Mouse (Mus musculus): ENCODE measurements around the gene Vps45. TPM values are rescaled to one million over a fixed set of nuclear protein-coding genes. Genes with fewer than 3 reads are reported as not detected.
A peak's percentile ranks its signal among the peaks of the same experiment; 100 is the strongest.

Gene Vps45
- polyA plus RNA-seq, 1 experiment from 2014 or later, result 32.4 TPM

GRCm38 (mm10) chr3:96089882-96090489 lies 31.7 kb upstream of the Vps45 start:
- no peak overlapping the region for H3K27ac ChIP-seq
- no peak for DNase-seq (ENCODE audit: low spot score)
- H3K4me1 ChIP-seq (replicated peaks), result no peaks in the 10 kb centered on the region
- H3K4me3 ChIP-seq, result no peak overlapping the region
- H3K9me3 ChIP-seq, result no peaks in the 10 kb centered on the region
- no peaks in the 10 kb centered on the region for H3K27me3 ChIP-seq (ENCODE audit: insufficient read depth, poor library complexity, severe bottlenecking)
- 76% methylated on average over 2 of the region's 2 CpGs for WGBS
- H3K36me3 ChIP-seq, result no peaks in the 10 kb centered on the region

GRCm38 (mm10) chr3:96087801-96088200 lies 29.5 kb upstream of the Vps45 start:
- H3K9me3 ChIP-seq, result no peaks in the 10 kb centered on the region
- WGBS, result 84% methylated on average over 4 of the region's 4 CpGs

GRCm38 (mm10) chr3:96087219-96087618 lies 29.0 kb upstream of the Vps45 start:
- 0 out of 2 replicates have a peak, but pooled peaks cover 3% of the 10 kb centered on the region for H3K4me1 ChIP-seq (replicated peaks)
- no peak for DNase-seq (ENCODE audit: low spot score)
- no peak overlapping the region for H3K27ac ChIP-seq
- no peak overlapping the region for H3K4me3 ChIP-seq
- WGBS, result 76% methylated on average over 2 of the region's 2 CpGs
- no peaks in the 10 kb centered on the region for H3K27me3 ChIP-seq (ENCODE audit: insufficient read depth, poor library complexity, severe bottlenecking)
- no peaks in the 10 kb centered on the region for H3K9me3 ChIP-seq
- no peaks in the 10 kb centered on the region for H3K36me3 ChIP-seq

More at GRCm38 (mm10) chr3:96087801-96088200, 29.5 kb upstream of the Vps45 start:
- no peak for DNase-seq (ENCODE audit: low spot score)
- H3K4me3 ChIP-seq, result no peak overlapping the region
- H3K27ac ChIP-seq, result no peak overlapping the region
- H3K4me1 ChIP-seq (replicated peaks), result 0 out of 2 replicates have a peak, but pooled peaks cover 3% of the 10 kb centered on the region
- H3K36me3 ChIP-seq, result no peaks in the 10 kb centered on the region
- no peaks in the 10 kb centered on the region for H3K27me3 ChIP-seq (ENCODE audit: insufficient read depth, poor library complexity, severe bottlenecking)

GRCm38 (mm10) chr3:96084146-96084755 lies 26.0 kb upstream of the Vps45 start:
- H3K4me1 ChIP-seq (replicated peaks), result 0 out of 2 replicates have a peak, but pooled peaks cover 3% of the 10 kb centered on the region
- 82% methylated on average over 10 of the region's 10 CpGs for WGBS
- H3K4me3 ChIP-seq, result no peak overlapping the region
- no peaks in the 10 kb centered on the region for H3K36me3 ChIP-seq
- DNase-seq (ENCODE audit: low spot score), result no peak
- no peaks in the 10 kb centered on the region for H3K9me3 ChIP-seq
- no peak overlapping the region for H3K27ac ChIP-seq
- no peaks in the 10 kb centered on the region for H3K27me3 ChIP-seq (ENCODE audit: insufficient read depth, poor library complexity, severe bottlenecking)

- no peak for DNase-seq (ENCODE audit: low spot score)
- WGBS, result 69% methylated on average over 15 of the region's 15 CpGs
- H3K27me3 ChIP-seq (ENCODE audit: insufficient read depth, poor library complexity, severe bottlenecking), result no peaks in the 10 kb centered on the region
- H3K9me3 ChIP-seq, result no peaks in the 10 kb centered on the region
- no peaks in the 10 kb centered on the region for H3K36me3 ChIP-seq
- no peak overlapping the region for H3K4me3 ChIP-seq
- H3K4me1 ChIP-seq (replicated peaks), result 0 out of 2 replicates have a peak, but pooled peaks cover 3% of the 10 kb centered on the region
- no peak overlapping the region for H3K27ac ChIP-seq
These were observed 24.6 kb upstream of the Vps45 start for GRCm38 (mm10) chr3:96082714-96083508.

- WGBS, result 84% methylated on average over 2 of the region's 2 CpGs
These were observed 23.8 kb upstream of the Vps45 start for GRCm38 (mm10) chr3:96082100-96082499.

GRCm38 (mm10) chr3:96081650-96082049 lies 23.4 kb upstream of the Vps45 start:
- Histone ChIP-seq H3K27me3 (ENCODE audit: insufficient read depth, poor library complexity, severe bottlenecking) (no peaks in the 10 kb centered on the region), H3K9me3 (no peaks in the 10 kb centered on the region), H3K4me3 (no peak overlapping the region), H3K27ac (no peak overlapping the region), H3K36me3 (no peaks in the 10 kb centered on the region), H3K4me1 (replicated peaks) (0 out of 2 replicates have a peak, but pooled peaks cover 3% of the 10 kb centered on the region)
- 91% methylated on average over 4 of the region's 4 CpGs for WGBS
- no peak for DNase-seq (ENCODE audit: low spot score)

More at GRCm38 (mm10) chr3:96082100-96082499, 23.8 kb upstream of the Vps45 start:
- Histone ChIP-seq H3K36me3 (no peaks in the 10 kb centered on the region), H3K27ac (no peak overlapping the region), H3K4me1 (replicated peaks) (0 out of 2 replicates have a peak, but pooled peaks cover 3% of the 10 kb centered on the region), H3K27me3 (ENCODE audit: insufficient read depth, poor library complexity, severe bottlenecking) (no peaks in the 10 kb centered on the region), H3K4me3 (no peak overlapping the region), H3K9me3 (no peaks in the 10 kb centered on the region)
- no peak for DNase-seq (ENCODE audit: low spot score)

GRCm38 (mm10) chr3:96081006-96081405 lies 22.7 kb upstream of the Vps45 start:
- Histone ChIP-seq H3K4me3 (no peak overlapping the region), H3K27ac (no peak overlapping the region), H3K27me3 (ENCODE audit: insufficient read depth, poor library complexity, severe bottlenecking) (no peaks in the 10 kb centered on the region), H3K9me3 (no peaks in the 10 kb centered on the region), H3K36me3 (no peaks in the 10 kb centered on the region), H3K4me1 (replicated peaks) (0 out of 2 replicates have a peak, but pooled peaks cover 3% of the 10 kb centered on the region)
- DNase-seq (ENCODE audit: low spot score), result peak; percentile 18
- WGBS, result 59% methylated on average over 1 of the region's 1 CpGs

GRCm38 (mm10) chr3:96078711-96079110 lies 20.4 kb upstream of the Vps45 start:
- no peaks in the 10 kb centered on the region for H3K27me3 ChIP-seq (ENCODE audit: insufficient read depth, poor library complexity, severe bottlenecking)
- H3K4me3 ChIP-seq, result no peak overlapping the region
- no peak for DNase-seq (ENCODE audit: low spot score)
- 69% methylated on average over 3 of the region's 3 CpGs for WGBS
- no peaks in the 10 kb centered on the region for H3K36me3 ChIP-seq
- no peaks in the 10 kb centered on the region for H3K9me3 ChIP-seq
- no peak overlapping the region for H3K27ac ChIP-seq
- H3K4me1 ChIP-seq (replicated peaks), result 0 out of 2 replicates have a peak, but pooled peaks cover 3% of the 10 kb centered on the region

- no peak for DNase-seq (ENCODE audit: low spot score)
- H3K36me3 ChIP-seq, result no peaks in the 10 kb centered on the region
- H3K27ac ChIP-seq, result no peak overlapping the region
- peaks cover 3% of the 10 kb centered on the region; the same call in 1 of the 2 replicates for H3K4me1 ChIP-seq (replicated peaks)
- H3K9me3 ChIP-seq, result no peaks in the 10 kb centered on the region
- no peak overlapping the region for H3K4me3 ChIP-seq
- WGBS, result 81% methylated on average over 6 of the region's 6 CpGs
- no peaks in the 10 kb centered on the region for H3K27me3 ChIP-seq (ENCODE audit: insufficient read depth, poor library complexity, severe bottlenecking)
These were observed 19.8 kb upstream of the Vps45 start for GRCm38 (mm10) chr3:96078066-96078465.

- Histone ChIP-seq H3K9me3 (no peaks in the 10 kb centered on the region), H3K27me3 (ENCODE audit: insufficient read depth, poor library complexity, severe bottlenecking) (no peaks in the 10 kb centered on the region), H3K4me3 (no peak overlapping the region), H3K4me1 (replicated peaks) (no peaks in the 10 kb centered on the region; the same call in 1 of the 2 replicates), H3K36me3 (no peaks in the 10 kb centered on the region), H3K27ac (no peak overlapping the region)
- DNase-seq (ENCODE audit: low spot score), result no peak
- 65% methylated on average over 12 of the region's 12 CpGs for WGBS
These were observed 14.7 kb upstream of the Vps45 start for GRCm38 (mm10) chr3:96072921-96073486.

- H3K27ac ChIP-seq, result no peak overlapping the region
- H3K27me3 ChIP-seq (ENCODE audit: insufficient read depth, poor library complexity, severe bottlenecking), result no peaks in the 10 kb centered on the region
- H3K4me3 ChIP-seq, result no peak overlapping the region
- no peak for DNase-seq (ENCODE audit: low spot score)
- H3K36me3 ChIP-seq, result no peaks in the 10 kb centered on the region
- WGBS, result 79% methylated on average over 4 of the region's 4 CpGs
- no peaks in the 10 kb centered on the region; the same call in 1 of the 2 replicates for H3K4me1 ChIP-seq (replicated peaks)
- H3K9me3 ChIP-seq, result no peaks in the 10 kb centered on the region
These were observed 12.0 kb upstream of the Vps45 start for GRCm38 (mm10) chr3:96070241-96070640.
